Mouse (Mus musculus) liver, adult (tissue): Measurements from ENCODE around the gene Slc39a1.

Experiments used
- GATA4 ChIP-seq: IDR thresholded peaks from 2 replicates; pipeline ENCODE4 v1.6.1; 2014; ENCODE audit warnings: mild to moderate bottlenecking, low read length; ENCODE audit not compliant: insufficient replicate concordance

Slc39a1 gene

GRCm38 (mm10) chr3:90224331-90224730, 23.6 kb upstream of the Slc39a1 start:
- no peak for TF ChIP-seq GATA4

GRCm38 (mm10) chr3:90231075-90231474, 16.9 kb upstream of the Slc39a1 start:
- TF ChIP-seq GATA4 = no peak

GRCm38 (mm10) chr3:90231507-90232333, 16.3 kb upstream of the Slc39a1 start, which contains the start of gene Jtb:
TSS of gene Jtb (plus strand) at chr3:90231597.
- TF ChIP-seq GATA4 = no peak; the same call in 1 of the 2 replicates

GRCm38 (mm10) chr3:90241251-90241650, 6.7 kb upstream of the Slc39a1 start:
- TF ChIP-seq GATA4 = no peak

- TF ChIP-seq GATA4 = no peak
Measured at GRCm38 (mm10) chr3:90241669-90242358, 6.2 kb upstream of the Slc39a1 start.

- no peak for TF ChIP-seq GATA4
Measured at GRCm38 (mm10) chr3:90242984-90243775, 4.8 kb upstream of the Slc39a1 start, which contains the start of gene Creb3l4. TSS of gene Creb3l4 (minus strand) at chr3:90243512.

- no peak for TF ChIP-seq GATA4
Measured at GRCm38 (mm10) chr3:90245406-90245805, 2.6 kb upstream of the Slc39a1 start.

- TF ChIP-seq GATA4 = no peak
Measured at GRCm38 (mm10) chr3:90247630-90247959, 377 bp upstream of the Slc39a1 start.

- TF ChIP-seq GATA4 = peak; percentile 65; the same call in 1 of the 2 replicates
Measured at GRCm38 (mm10) chr3:90248746-90249100, 751 bp downstream of the Slc39a1 start.

- no peak for TF ChIP-seq GATA4
Measured at GRCm38 (mm10) chr3:90250791-90251190, 2.8 kb downstream of the Slc39a1 start.

GRCm38 (mm10) chr3:90253653-90254418, 5.9 kb downstream of the Slc39a1 start, which contains the start of gene Crtc2:
TSS of gene Crtc2 (plus strand) at chr3:90254163.
- no peak for TF ChIP-seq GATA4

- TF ChIP-seq GATA4 = no peak
Measured at GRCm38 (mm10) chr3:90254419-90255193, 6.6 kb downstream of the Slc39a1 start.

- no peak for TF ChIP-seq GATA4
Measured at GRCm38 (mm10) chr3:90255194-90255565, 7.2 kb downstream of the Slc39a1 start.

- TF ChIP-seq GATA4 = no peak
Measured at GRCm38 (mm10) chr3:90255784-90256353, 7.9 kb downstream of the Slc39a1 start.
